Mouse (Mus musculus) testis, adult 2 months (tissue): ENCODE results near the gene Ercc6. TPM values are rescaled to one million over a fixed set of nuclear protein-coding genes. Genes with fewer than 3 reads are reported as not detected.

Experiments used
- H3K27ac ChIP-seq: fragments of 200-500 bp; 2 replicates; pipeline ENCODE4 v1.5.1; 2012; ENCODE audit warnings: low read depth, low read length; ENCODE audit not compliant: control insufficient read depth, insufficient read depth
- H3K27me3 ChIP-seq: fragments of 200-500 bp; 2 replicates; pipeline ENCODE4 v1.6.1; 2012; ENCODE audit warnings: mild to moderate bottlenecking, low read length, moderate library complexity; ENCODE audit not compliant: control insufficient read depth, insufficient read depth
- H3K36me3 ChIP-seq: fragments of 200-500 bp; 2 replicates; pipeline ENCODE4 v1.6.1; 2012; ENCODE audit warnings: mild to moderate bottlenecking, low read length; ENCODE audit not compliant: control insufficient read depth, insufficient read depth
- H3K4me1 ChIP-seq: fragments of 200-500 bp; 2 replicates; pipeline ENCODE4 v1.6.1; 2012; ENCODE audit warnings: low read length; ENCODE audit not compliant: control insufficient read depth, insufficient read depth
- H3K4me3 ChIP-seq: fragments of 200-500 bp; 2 replicates; pipeline ENCODE4 v1.5.1; 2012; ENCODE audit warnings: low read depth, mild to moderate bottlenecking, low read length, moderate library complexity, mixed read lengths; ENCODE audit not compliant: control insufficient read depth
- CTCF ChIP-seq: fragments of 200-500 bp; IDR thresholded peaks from 2 replicates; pipeline ENCODE4 v1.5.1; 2012; ENCODE audit warnings: low read depth, mild to moderate bottlenecking, inconsistent platforms, low read length, moderate library complexity; ENCODE audit not compliant: control insufficient read depth, insufficient read depth, insufficient replicate concordance
- POLR2A ChIP-seq: fragments of 200-500 bp; IDR thresholded peaks from 2 replicates; pipeline ENCODE4 v1.6.1; 2012; ENCODE audit warnings: low read depth, mild to moderate bottlenecking, inconsistent platforms, low read length, moderate library complexity; ENCODE audit not compliant: control insufficient read depth
- polyA plus RNA-seq: library from polyadenylated mRNA; depleted of rRNA; stranded (reverse); fragments of >200 nt; gene quantifications from 2 replicates; pipeline ENCODE4 v1.2.3, GENCODE M21; 2012

Ercc6 gene
- polyA plus RNA-seq, 1 experiment: 8.0 TPM

DNA sequence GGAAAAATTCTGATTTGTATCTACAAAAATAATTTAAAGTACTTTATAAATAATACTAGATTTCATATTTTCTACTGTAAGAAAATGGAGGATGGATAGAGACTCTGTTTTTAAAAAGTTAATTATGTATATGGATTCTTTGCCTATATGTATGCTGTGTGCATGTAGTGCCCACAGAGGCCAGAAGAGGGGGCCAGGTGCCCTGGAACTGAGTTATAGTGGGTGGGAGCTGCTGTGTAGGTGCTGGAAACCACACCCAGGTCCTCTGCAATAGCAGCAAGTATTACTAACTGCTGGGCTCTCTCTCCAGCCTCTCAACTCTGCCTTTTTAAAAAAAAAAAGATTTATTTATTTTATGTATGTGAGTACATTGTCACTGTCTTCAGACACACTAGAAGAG lies 29.8 kb downstream of the Ercc6 start:
- Histone ChIP-seq H3K4me1 (no peaks in the 10 kb centered on the region), H3K27ac (no peak overlapping the region), H3K4me3 (no peak overlapping the region), H3K36me3 (0 out of 2 replicates have a peak, but pooled peaks cover 2% of the 10 kb centered on the region), H3K27me3 (no peaks in the 10 kb centered on the region)
- TF ChIP-seq CTCF: no peak
- TF ChIP-seq POLR2A: no peak

DNA sequence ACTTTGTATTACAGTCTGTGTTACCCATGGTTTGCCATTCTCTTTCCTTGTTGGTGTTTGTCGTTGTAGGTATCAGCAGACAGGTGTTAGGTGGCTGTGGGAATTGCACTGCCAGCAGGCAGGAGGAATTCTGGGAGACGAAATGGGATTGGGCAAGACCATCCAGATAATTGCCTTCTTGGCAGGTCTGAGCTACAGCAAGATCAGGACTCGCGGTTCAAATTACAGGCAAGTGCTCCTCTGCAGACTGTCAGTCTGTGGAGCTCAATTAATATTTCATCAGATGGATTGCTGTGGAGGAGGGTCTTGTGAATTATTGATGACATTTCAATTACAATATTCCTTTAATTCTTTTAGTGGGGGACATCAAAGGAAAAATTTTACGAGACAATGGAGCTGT lies 33.4 kb downstream of the Ercc6 start:
- no peak overlapping the region for H3K4me3 ChIP-seq
- H3K4me1 ChIP-seq: no peaks in the 10 kb centered on the region
- H3K27ac ChIP-seq: no peak overlapping the region
- no peaks in the 10 kb centered on the region for H3K27me3 ChIP-seq
- no peaks in the 10 kb centered on the region for H3K36me3 ChIP-seq
- TF ChIP-seq CTCF (no peak), POLR2A (no peak)

DNA sequence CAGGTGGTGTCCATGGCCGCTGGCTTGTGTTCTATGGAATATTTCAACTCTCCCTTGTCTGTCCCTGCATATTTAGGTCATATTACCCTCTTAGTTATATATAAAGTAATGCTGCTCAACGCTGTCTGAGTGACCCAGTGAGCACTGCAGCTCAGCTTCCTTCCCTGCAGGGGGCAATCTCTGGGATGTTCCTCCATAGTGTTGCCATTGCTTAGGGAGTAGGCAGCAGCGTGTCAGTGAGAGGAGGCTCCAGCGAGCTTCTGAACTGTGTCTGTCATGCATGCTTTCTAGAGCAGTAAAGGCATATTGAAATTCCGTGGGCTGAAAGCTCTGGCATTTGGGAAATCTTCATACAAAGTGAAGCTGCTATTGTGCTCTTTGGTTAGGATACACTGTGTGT lies 38.5 kb downstream of the Ercc6 start:
- Histone ChIP-seq H3K4me3 (no peak overlapping the region), H3K4me1 (no peaks in the 10 kb centered on the region), H3K36me3 (no peaks in the 10 kb centered on the region; the same call in 1 of the 2 replicates), H3K27ac (no peak overlapping the region), H3K27me3 (no peaks in the 10 kb centered on the region)
- TF ChIP-seq POLR2A (no peak), CTCF (no peak)

DNA sequence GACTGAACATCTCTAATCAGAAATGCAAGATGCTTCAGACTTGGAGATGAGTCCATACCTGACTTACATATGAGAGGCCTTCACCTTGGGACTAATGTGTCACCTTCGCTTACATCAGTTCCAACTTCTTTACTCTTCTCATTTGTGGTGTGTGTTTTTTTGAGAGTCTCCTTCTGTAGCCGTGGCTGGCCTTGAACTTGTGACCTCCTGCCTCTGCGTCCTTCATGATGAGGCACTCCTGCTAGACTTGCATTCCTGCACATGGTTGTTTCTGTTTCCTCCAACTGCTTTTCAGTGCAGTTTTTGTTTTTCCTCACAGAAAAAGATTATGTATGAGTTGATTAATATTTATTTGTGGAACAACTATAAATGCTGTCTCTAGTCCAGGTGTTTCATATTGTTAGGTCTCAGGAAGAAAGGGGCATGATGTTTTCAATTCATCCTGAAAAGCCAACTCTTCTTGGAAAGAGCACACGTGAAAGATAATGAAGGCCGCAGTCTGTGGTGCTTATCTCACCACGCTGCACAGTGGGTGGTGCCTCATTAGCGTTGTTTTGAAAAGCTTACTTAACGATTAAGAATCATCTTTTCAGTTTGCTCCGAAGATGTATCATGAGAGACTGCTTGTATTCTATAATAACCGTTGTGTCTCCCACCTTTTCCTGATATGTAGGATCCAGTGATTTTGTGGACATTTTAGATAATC lies 40.0 kb downstream of the Ercc6 start:
- no peak for TF ChIP-seq CTCF
- no peak for TF ChIP-seq POLR2A
- no peak overlapping the region for H3K4me3 ChIP-seq
- H3K36me3 ChIP-seq: no peaks in the 10 kb centered on the region; the same call in 1 of the 2 replicates
- no peaks in the 10 kb centered on the region for H3K4me1 ChIP-seq
- H3K27ac ChIP-seq: no peak overlapping the region
- H3K27me3 ChIP-seq: no peaks in the 10 kb centered on the region

DNA sequence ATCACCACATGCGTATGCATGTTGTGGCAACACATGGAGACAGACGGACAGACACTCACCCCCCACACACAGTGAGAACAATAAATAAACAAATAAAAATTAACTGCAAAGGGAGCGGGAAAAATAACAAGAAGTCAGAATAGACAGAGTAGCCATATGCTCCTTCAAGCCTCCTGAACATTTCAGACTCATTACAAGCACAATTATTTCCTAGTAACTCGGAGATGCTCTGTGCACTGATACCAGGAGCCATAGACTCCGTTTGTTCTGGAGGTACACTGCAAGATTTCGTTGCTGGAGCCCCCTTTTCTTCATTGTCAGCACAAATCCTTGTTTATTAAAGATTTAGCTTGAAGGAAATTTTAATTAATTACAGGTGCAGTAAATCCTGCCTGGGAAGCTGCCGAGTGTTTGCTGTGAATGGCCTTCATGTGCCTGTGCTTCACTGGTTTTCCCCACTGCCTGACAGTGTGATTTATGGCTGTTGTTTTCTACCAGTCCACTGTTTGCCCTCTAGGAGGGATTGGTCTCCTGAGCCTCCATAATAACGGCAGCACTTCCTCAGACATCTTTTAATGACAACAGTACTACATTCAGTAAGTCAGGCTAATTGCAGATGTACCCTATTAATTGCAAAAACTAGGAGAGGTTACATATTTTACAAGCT lies 41.7 kb downstream of the Ercc6 start:
- Histone ChIP-seq H3K36me3 (peaks cover 3% of the 10 kb centered on the region; the same call in 1 of the 2 replicates), H3K27ac (no peak overlapping the region), H3K4me1 (no peaks in the 10 kb centered on the region)

DNA sequence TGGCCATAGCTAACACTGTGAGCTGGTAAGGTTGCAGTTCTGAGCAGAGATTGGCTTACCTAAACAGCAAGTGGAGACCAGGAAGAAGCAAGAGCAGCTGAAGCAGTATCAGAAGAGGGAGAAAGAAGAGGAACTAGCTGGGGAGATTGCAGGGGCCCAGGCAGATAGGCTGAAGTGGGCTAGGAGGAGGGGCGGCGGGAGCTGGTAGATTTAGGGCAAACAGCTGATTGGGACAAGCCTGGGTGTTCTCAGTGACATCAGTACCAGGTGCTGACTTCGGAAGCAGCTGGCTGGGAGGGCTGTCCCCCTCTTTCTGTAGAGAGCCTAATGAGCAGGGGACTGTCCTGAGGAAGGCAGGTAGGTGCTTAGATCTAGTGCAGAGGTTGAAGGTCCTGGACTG lies 48.1 kb downstream of the Ercc6 start:
- no peaks in the 10 kb centered on the region for H3K4me1 ChIP-seq
- TF ChIP-seq CTCF (no peak), POLR2A (no peak)
- H3K4me3 ChIP-seq: no peak overlapping the region
- no peaks in the 10 kb centered on the region for H3K27me3 ChIP-seq
- no peak overlapping the region for H3K27ac ChIP-seq
- peaks cover 5% of the 10 kb centered on the region for H3K36me3 ChIP-seq

More for the DNA sequence above, 41.7 kb downstream of the Ercc6 start:
- TF ChIP-seq CTCF (no peak), POLR2A (no peak)
- no peak overlapping the region for H3K4me3 ChIP-seq
- H3K27me3 ChIP-seq: no peaks in the 10 kb centered on the region

DNA sequence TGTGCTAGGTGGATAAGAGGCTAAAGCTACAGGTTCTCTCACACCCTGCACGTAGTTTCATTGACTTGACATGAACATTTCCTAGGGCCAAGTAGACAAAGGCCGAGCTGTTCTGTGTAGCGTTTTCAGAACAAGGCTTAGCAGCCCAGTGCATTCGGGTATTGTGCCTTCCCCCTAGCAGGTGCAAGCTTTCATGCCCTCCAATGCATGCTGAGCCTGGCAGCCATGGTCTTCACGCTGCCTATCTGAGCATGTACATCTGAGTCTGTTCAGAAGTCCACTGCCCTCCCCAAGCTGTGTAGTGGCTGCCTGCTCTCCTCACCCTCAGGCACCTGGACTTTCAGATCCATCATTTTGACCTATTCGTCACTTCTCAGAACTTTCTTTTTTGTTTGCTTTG lies 50.3 kb downstream of the Ercc6 start:
- TF ChIP-seq CTCF: no peak
- no peak for TF ChIP-seq POLR2A
- Histone ChIP-seq H3K27ac (no peak overlapping the region), H3K4me1 (no peaks in the 10 kb centered on the region), H3K4me3 (no peak overlapping the region), H3K36me3 (peaks cover 5% of the 10 kb centered on the region), H3K27me3 (no peaks in the 10 kb centered on the region)
